ENCODE assay signal across 30 mouse cellular contexts in genomic region chr2:13490480-13490879, GRCm38 (mm10). TPM values are rescaled to one million over a fixed set of nuclear protein-coding genes. Genes with fewer than 3 reads are reported as not detected.
DNase-seq lines count a peak whose midpoint lies in the region; ATAC-seq and TF ChIP-seq lines count a peak whose summit lies in the region.
"Had no signal": no experiment of that assay in that cellular context is flagged by ENCODE, and none has a peak within 500 bp of the region (broad histone marks: within the 10 kb centered on the region; RNA-seq: fewer than 3 reads in every experiment).

No protein-coding gene starts in this region.

- H3K9me3 ChIP-seq in kidney, embryonic 16.5 days (ENCODE audit: low read length), result no peaks in the 10 kb centered on the region
- H3K9me3 ChIP-seq in intestine, embryonic 14.5 days (ENCODE audit: control insufficient read depth, low read length), result no peaks in the 10 kb centered on the region
- H3K9me3 ChIP-seq in intestine, postnatal 0 days (ENCODE audit: control insufficient read depth), result no peaks in the 10 kb centered on the region
- no peaks in the 10 kb centered on the region for H3K9me3 ChIP-seq in midbrain, embryonic 15.5 days
- H3K9me3 ChIP-seq: forebrain, embryonic 12.5 days; hindbrain, embryonic 10.5 days; hindbrain, embryonic 15.5 days; liver, embryonic 15.5 days; neural tube, embryonic 13.5 days had no signal

- DNase-seq in kidney, adult 8-10 months, result no peak
- no peak for DNase-seq in intestine, embryonic 14.5 days (ENCODE audit: low spot score)
- no peak for DNase-seq in frontal cortex, postnatal 10 days (ENCODE audit: low spot score in 2 of 2)
- DNase-seq: adrenal gland, postnatal 25 days; B cell, adult 2 months; cerebellum, adult 11-12 months; cerebellum, adult 9-11 months; forebrain, postnatal 0 days; gastrocnemius, postnatal 36 days; heart, postnatal 14 days; kidney, postnatal 10 days; layer of hippocampus, postnatal 36 days; left cerebral cortex, postnatal 4 days; lung, embryonic 14.5 days; lung, postnatal 14 days; right cerebral cortex, postnatal 4 days; thymus, postnatal 4 days had no signal

- no peak for ATAC-seq in kidney, embryonic 16.5 days (ENCODE audit: low FRiP score, low TSS enrichment)
- ATAC-seq in intestine, embryonic 14.5 days (replicated peaks; ENCODE audit: low FRiP score, low TSS enrichment, low read depth), result no peak
- no peak for ATAC-seq in intestine, postnatal 0 days
- ATAC-seq in midbrain, embryonic 15.5 days (replicated peaks), result no peak
- ATAC-seq: forebrain, postnatal 0 days; inflammation-experienced regulatory T-cells, adult 6 months had no signal

- H3K27ac ChIP-seq in kidney, embryonic 16.5 days (ENCODE audit: low read length), result no peak overlapping the region
- no peak overlapping the region for H3K27ac ChIP-seq in intestine, embryonic 14.5 days (ENCODE audit: low read depth)
- peak overlapping the region; percentile 15 for H3K27ac ChIP-seq in intestine, postnatal 0 days (ENCODE audit: low read depth, low read length)
- H3K27ac ChIP-seq in midbrain, embryonic 15.5 days, result no peak overlapping the region
- H3K27ac ChIP-seq: forebrain, embryonic 12.5 days; hindbrain, embryonic 10.5 days; hindbrain, embryonic 15.5 days; layer of hippocampus, adult 2 months; liver, embryonic 15.5 days; neural tube, embryonic 13.5 days had no signal

- no peaks in the 10 kb centered on the region for H3K36me3 ChIP-seq in kidney, embryonic 16.5 days (ENCODE audit: insufficient read depth, low read length)
- no peaks in the 10 kb centered on the region for H3K36me3 ChIP-seq in intestine, embryonic 14.5 days (ENCODE audit: control insufficient read depth, insufficient read depth, low read length)
- H3K36me3 ChIP-seq in intestine, postnatal 0 days (ENCODE audit: control insufficient read depth, insufficient read depth), result peaks cover 6% of the 10 kb centered on the region; the same call in 1 of the 2 replicates
- H3K36me3 ChIP-seq in midbrain, embryonic 15.5 days (replicated peaks), result no peaks in the 10 kb centered on the region
- H3K36me3 ChIP-seq: forebrain, embryonic 12.5 days; hindbrain, embryonic 10.5 days; hindbrain, embryonic 15.5 days; liver, embryonic 15.5 days; neural tube, embryonic 13.5 days had no signal

- no peak for TF ChIP-seq CTCF in intestine, postnatal 0 days (IDR thresholded peaks at IDR 0.05; ENCODE audit: low read depth)

- WGBS in kidney, embryonic 16.5 days, result 79% methylated on average over 2 of the region's 2 CpGs
- 75% methylated on average over 2 of the region's 2 CpGs for WGBS in intestine, embryonic 14.5 days
- 59% methylated on average over 2 of the region's 2 CpGs for WGBS in intestine, postnatal 0 days
- 90% methylated on average over 2 of the region's 2 CpGs for WGBS in midbrain, embryonic 15.5 days

- no peak overlapping the region for H3K9ac ChIP-seq in kidney, embryonic 16.5 days (replicated peaks; ENCODE audit: low read length)
- H3K9ac ChIP-seq in intestine, embryonic 14.5 days (ENCODE audit: low read length), result no peak overlapping the region
- H3K9ac ChIP-seq in intestine, postnatal 0 days (ENCODE audit: low read depth, low read length), result peak overlapping the region; percentile 31; the same call in 1 of the 2 replicates
- no peak overlapping the region for H3K9ac ChIP-seq in midbrain, embryonic 15.5 days
- H3K9ac ChIP-seq: forebrain, embryonic 12.5 days; forebrain, postnatal 0 days; hindbrain, embryonic 15.5 days; liver, embryonic 15.5 days; lung, embryonic 14.5 days; neural tube, embryonic 13.5 days had no signal

- H3K4me2 ChIP-seq in kidney, embryonic 16.5 days (replicated peaks; ENCODE audit: low read depth, low read length), result peak overlapping the region; percentile 21
- H3K4me2 ChIP-seq in intestine, embryonic 14.5 days (ENCODE audit: low read length), result peak overlapping the region; percentile 29; the same call in 1 of the 2 replicates
- peak overlapping the region; percentile 59 for H3K4me2 ChIP-seq in intestine, postnatal 0 days (replicated peaks; ENCODE audit: low read depth)
- H3K4me2 ChIP-seq in midbrain, embryonic 15.5 days, result no peak overlapping the region
- H3K4me2 ChIP-seq: forebrain, embryonic 12.5 days; hindbrain, embryonic 15.5 days; liver, embryonic 15.5 days; lung, embryonic 14.5 days; midbrain, embryonic 11.5 days; neural tube, embryonic 13.5 days had no signal

- no peak overlapping the region; the same call in 1 of the 2 replicates for H3K4me3 ChIP-seq in kidney, embryonic 16.5 days (ENCODE audit: low read length)
- H3K4me3 ChIP-seq in intestine, embryonic 14.5 days (ENCODE audit: low read depth, low read length), result no peak overlapping the region
- H3K4me3 ChIP-seq in intestine, postnatal 0 days (ENCODE audit: low read depth, low read length), result peak overlapping the region; percentile 23
- H3K4me3 ChIP-seq in midbrain, embryonic 15.5 days, result no peak overlapping the region
- H3K4me3 ChIP-seq: forebrain, embryonic 12.5 days; hindbrain, embryonic 10.5 days; hindbrain, embryonic 15.5 days; layer of hippocampus, adult 2 months; liver, embryonic 15.5 days; neural tube, embryonic 13.5 days had no signal

- no peaks in the 10 kb centered on the region for H3K27me3 ChIP-seq in kidney, embryonic 16.5 days (ENCODE audit: insufficient read depth, low read length)
- no peaks in the 10 kb centered on the region for H3K27me3 ChIP-seq in intestine, embryonic 14.5 days (replicated peaks; ENCODE audit: control insufficient read depth, insufficient read depth, low read length)
- no peaks in the 10 kb centered on the region for H3K27me3 ChIP-seq in intestine, postnatal 0 days (replicated peaks; ENCODE audit: control insufficient read depth, insufficient read depth, low read length)
- H3K27me3 ChIP-seq in midbrain, embryonic 15.5 days (replicated peaks), result no peaks in the 10 kb centered on the region
- H3K27me3 ChIP-seq: forebrain, embryonic 12.5 days; hindbrain, embryonic 15.5 days; liver, embryonic 15.5 days; neural tube, embryonic 13.5 days had no signal

- H3K4me1 ChIP-seq in kidney, embryonic 16.5 days (ENCODE audit: insufficient read depth, low read length), result 0 out of 2 replicates have a peak, but pooled peaks cover 3% of the 10 kb centered on the region
- H3K4me1 ChIP-seq in intestine, embryonic 14.5 days (replicated peaks; ENCODE audit: control insufficient read depth, insufficient read depth, low read length), result no peaks in the 10 kb centered on the region
- H3K4me1 ChIP-seq in intestine, postnatal 0 days (replicated peaks; ENCODE audit: control insufficient read depth, insufficient read depth, low read length), result no peaks in the 10 kb centered on the region
- H3K4me1 ChIP-seq in midbrain, embryonic 15.5 days, result no peaks in the 10 kb centered on the region
- H3K4me1 ChIP-seq: hindbrain, embryonic 15.5 days; liver, embryonic 15.5 days had no signal

RNA-seq across cellular contexts. Expression of gene Cubn, which starts 1.1 kb away (rescaled TPM):
- 7.2 and 7.9 TPM in 2 replicates for polyA plus RNA-seq in kidney, embryonic 16.5 days (2015; fragmentation: Nextera tagmentation; extraction: Ambion mirVana)
- 5.2 and 7.0 TPM in 2 replicates for polyA plus RNA-seq in intestine, embryonic 14.5 days (2014; fragmentation: Nextera tagmentation; extraction: Ambion mirVana)
- polyA plus RNA-seq in intestine, postnatal 0 days (2015; fragmentation: Nextera tagmentation; extraction: Ambion mirVana), result 32.1 and 41.6 TPM in 2 replicates
- 0.77 TPM in 2 replicates for polyA plus RNA-seq in midbrain, embryonic 15.5 days (2015; fragmentation: Nextera tagmentation; extraction: Ambion mirVana)
- polyA plus RNA-seq: liver, adult 2 months; thymus, postnatal 0 days had no signal

RNA-seq across cellular contexts. Expression of gene Trdmt1, which starts 54.0 kb away (rescaled TPM):
- 13.4 and 14.2 TPM in 2 replicates for polyA plus RNA-seq in kidney, embryonic 16.5 days (2015; fragmentation: Nextera tagmentation; extraction: Ambion mirVana)
- polyA plus RNA-seq in intestine, embryonic 14.5 days (2014; fragmentation: Nextera tagmentation; extraction: Ambion mirVana), result 11.2 and 11.5 TPM in 2 replicates
- 6.3 and 6.8 TPM in 2 replicates for polyA plus RNA-seq in intestine, postnatal 0 days (2015; fragmentation: Nextera tagmentation; extraction: Ambion mirVana)
- 6.3 and 8.0 TPM in 2 replicates for polyA plus RNA-seq in midbrain, embryonic 15.5 days (2015; fragmentation: Nextera tagmentation; extraction: Ambion mirVana)
